Mouse (Mus musculus) limb, embryonic 13.5 days (tissue): ENCODE data around the gene 0610012G03Rik. TPM values are rescaled to one million over a fixed set of nuclear protein-coding genes. Genes with fewer than 3 reads are reported as not detected.
"Not testable (repeated sequence)": the region's sequence is repeated elsewhere in the genome, so short reads cannot be mapped to it uniquely, and the experiment has no call there.

ENCODE experiments used
- ATAC-seq: fragments of 200-750 bp; cut with Nextera tagmentation; 2 replicates; pipeline ENCODE4 v1.8.0; 2017; ENCODE audit warnings: low read depth, moderate number of reproducible peaks, moderate TSS enrichment; ENCODE audit not compliant: low FRiP score
- H3K27ac ChIP-seq: fragments of 300-500 bp; sonication (generic); 2 replicates; pipeline ENCODE4 v1.5.1; 2015; ENCODE audit warnings: inconsistent platforms, mild to moderate bottlenecking, moderate library complexity
- H3K27me3 ChIP-seq: fragments of 300-500 bp; sonication (generic); 2 replicates; pipeline ENCODE4 v1.6.1; 2015; ENCODE audit warnings: mild to moderate bottlenecking, inconsistent platforms
- H3K36me3 ChIP-seq: fragments of 300-500 bp; sonication (generic); 2 replicates; pipeline ENCODE4 v1.6.1; 2015; ENCODE audit warnings: inconsistent platforms, mild to moderate bottlenecking, moderate library complexity
- H3K4me1 ChIP-seq: fragments of 300-500 bp; sonication (generic); 2 replicates; pipeline ENCODE4 v1.6.1; 2015; ENCODE audit warnings: inconsistent platforms
- H3K4me2 ChIP-seq: fragments of 300-500 bp; sonication (generic); replicated peaks from 2 replicates; pipeline ENCODE4 v1.6.1; 2015; ENCODE audit warnings: inconsistent platforms, mild to moderate bottlenecking, moderate library complexity
- H3K4me3 ChIP-seq: fragments of 300-500 bp; sonication (generic); 2 replicates; pipeline ENCODE4 v1.5.1; 2015; ENCODE audit warnings: moderate library complexity, mild to moderate bottlenecking, inconsistent platforms
- H3K9ac ChIP-seq: fragments of 300-500 bp; sonication (generic); 2 replicates; pipeline ENCODE4 v1.6.1; 2015; ENCODE audit warnings: mild to moderate bottlenecking, inconsistent platforms
- H3K9me3 ChIP-seq: fragments of 300-500 bp; sonication (generic); 2 replicates; pipeline ENCODE4 v1.6.1; 2016; ENCODE audit warnings: inconsistent platforms
- WGBS: fragments of 180-500 bp; shearing (Covaris S2); methylation state at CpG from one replicate; pipeline ENCODE4 v1.1.7; 2015; 5-methylcytosine and 5-hydroxymethylcytosine counted together
- polyA plus RNA-seq: library from polyadenylated mRNA; unstranded; fragments of >200 nt; fragmentation: Nextera tagmentation; extraction: Ambion mirVana; gene quantifications from 2 replicates; pipeline ENCODE4 v1.2.1, GENCODE M21; 2015

The 0610012G03Rik gene
- 84.2 and 86.6 TPM in 2 replicates for polyA plus RNA-seq

DNA sequence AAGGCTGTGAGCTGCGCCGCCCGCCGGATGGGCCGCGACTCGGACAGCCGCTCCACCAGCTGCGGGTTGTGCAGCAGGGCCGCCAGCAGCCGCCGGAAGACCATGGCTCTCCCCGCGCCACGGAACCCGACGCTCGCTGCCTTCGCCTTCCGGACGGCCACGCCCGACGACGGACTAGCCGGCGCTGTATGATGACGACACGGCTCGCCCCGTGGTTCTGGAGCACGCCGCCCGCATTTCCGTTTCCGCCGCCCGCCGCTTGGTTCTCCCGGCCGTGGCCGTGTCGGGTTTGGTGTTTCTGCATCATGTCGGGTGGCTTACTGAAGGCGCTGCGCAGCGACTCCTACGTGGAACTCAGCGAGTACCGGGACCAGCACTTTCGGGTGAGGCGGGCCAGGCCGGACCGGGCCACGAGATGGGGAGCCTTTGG, at the start of gene 0610012G03Rik, which contains the start of gene Ncbp2:
Gene 0610012G03Rik (minus strand): TSS at position 150 of the 430 bp plus-strand sequence.
Gene Ncbp2 (plus strand): TSS at position 169 of the 430 bp plus-strand sequence.
- peaks cover 38% of the 10 kb centered on the region for H3K4me1 ChIP-seq
- H3K9me3 ChIP-seq = no peaks in the 10 kb centered on the region
- H3K4me2 ChIP-seq = peak within 1 kb of the TSS; percentile 90
- under 1% methylated on average over 55 of the region's 55 CpGs for WGBS
- peak within 1 kb of the TSS; percentile 96 for H3K4me3 ChIP-seq
- peak within 1 kb of the TSS; percentile 88 for H3K27ac ChIP-seq
- H3K36me3 ChIP-seq = peaks cover 37% of the 10 kb centered on the region
- peak; percentile 93 for ATAC-seq
- peak within 1 kb of the TSS; percentile 93 for H3K9ac ChIP-seq
- H3K27me3 ChIP-seq = no peaks in the 10 kb centered on the region

- H3K36me3 ChIP-seq = peaks cover 41% of the 10 kb centered on the region
Measured at GRCm38 (mm10) chr16:31996371-31996770, 48.1 kb upstream of the 0610012G03Rik start.

GRCm38 (mm10) chr16:31993946-31994345, 45.7 kb upstream of the 0610012G03Rik start:
- no peak overlapping the region for H3K27ac ChIP-seq
- no peaks in the 10 kb centered on the region for H3K9me3 ChIP-seq
- H3K4me2 ChIP-seq = no peak overlapping the region
- H3K27me3 ChIP-seq = no peaks in the 10 kb centered on the region
- ATAC-seq = no peak
- no peak overlapping the region for H3K9ac ChIP-seq
- no peaks in the 10 kb centered on the region for H3K4me1 ChIP-seq
- no peak overlapping the region for H3K4me3 ChIP-seq
- H3K36me3 ChIP-seq = peaks cover 50% of the 10 kb centered on the region

More at GRCm38 (mm10) chr16:31996371-31996770, 48.1 kb upstream of the 0610012G03Rik start:
- Histone ChIP-seq H3K4me1 (peaks cover 4% of the 10 kb centered on the region; the same call in 1 of the 2 replicates), H3K27me3 (no peaks in the 10 kb centered on the region), H3K4me2 (no peak overlapping the region), H3K27ac (no peak overlapping the region), H3K9ac (no peak overlapping the region), H3K4me3 (no peak overlapping the region), H3K9me3 (no peaks in the 10 kb centered on the region)
- no peak for ATAC-seq
- WGBS = 90% methylated on average over 5 of the region's 5 CpGs

- WGBS = 96% methylated on average over 4 of the region's 4 CpGs
- H3K27ac ChIP-seq = no peak overlapping the region
- H3K9ac ChIP-seq = no peak overlapping the region
- no peak overlapping the region for H3K4me2 ChIP-seq
- peaks cover 53% of the 10 kb centered on the region for H3K36me3 ChIP-seq
- no peak overlapping the region for H3K4me3 ChIP-seq
- ATAC-seq = no peak
- no peaks in the 10 kb centered on the region for H3K4me1 ChIP-seq
- no peaks in the 10 kb centered on the region for H3K9me3 ChIP-seq
- H3K27me3 ChIP-seq = no peaks in the 10 kb centered on the region
Measured at GRCm38 (mm10) chr16:31993195-31993594, 44.9 kb upstream of the 0610012G03Rik start.

GRCm38 (mm10) chr16:31992039-31992438, 43.7 kb upstream of the 0610012G03Rik start:
- H3K27ac ChIP-seq = no peak overlapping the region
- H3K4me2 ChIP-seq = no peak overlapping the region
- no peak for ATAC-seq
- WGBS = 60% methylated on average over 1 of the region's 1 CpGs
- H3K9me3 ChIP-seq = no peaks in the 10 kb centered on the region
- no peak overlapping the region for H3K4me3 ChIP-seq
- H3K4me1 ChIP-seq = no peaks in the 10 kb centered on the region
- H3K36me3 ChIP-seq = peaks cover 62% of the 10 kb centered on the region
- H3K27me3 ChIP-seq = no peaks in the 10 kb centered on the region
- H3K9ac ChIP-seq = no peak overlapping the region

DNA sequence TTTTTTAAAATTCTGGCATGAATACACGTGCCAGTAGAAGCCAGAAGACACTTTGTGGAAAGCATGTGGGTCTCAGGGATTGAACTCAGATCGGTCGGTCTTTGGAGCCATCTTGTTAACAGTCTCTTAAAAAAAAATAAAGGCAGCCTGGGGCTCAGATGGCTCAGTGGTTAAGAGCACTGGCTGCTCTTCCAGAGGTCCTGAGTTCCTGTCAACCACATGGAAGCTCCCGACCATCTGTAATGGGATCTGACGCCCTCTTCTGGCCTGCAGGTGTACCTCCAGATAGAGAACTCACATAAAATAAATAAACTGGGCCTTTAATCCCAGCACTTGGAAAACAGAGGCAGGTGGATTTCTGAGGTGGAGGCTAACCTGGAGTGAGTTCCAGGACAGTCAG, 32.7 kb upstream of the 0610012G03Rik start:
- Histone ChIP-seq H3K27me3 (no peaks in the 10 kb centered on the region), H3K4me1 (no peaks in the 10 kb centered on the region), H3K4me2 (no peak overlapping the region), H3K9ac (no peak overlapping the region), H3K36me3 (peaks cover 57% of the 10 kb centered on the region), H3K27ac (no peak overlapping the region), H3K9me3 (no peaks in the 10 kb centered on the region), H3K4me3 (no peak overlapping the region)
- 78% methylated on average over 5 of the region's 5 CpGs for WGBS
- no peak for ATAC-seq

GRCm38 (mm10) chr16:31979501-31979900, 31.2 kb upstream of the 0610012G03Rik start:
- Histone ChIP-seq H3K9me3 (no peaks in the 10 kb centered on the region), H3K27me3 (no peaks in the 10 kb centered on the region), H3K4me3 (no peak overlapping the region), H3K4me2 (no peak overlapping the region), H3K27ac (no peak overlapping the region), H3K36me3 (peaks cover 59% of the 10 kb centered on the region), H3K4me1 (no peaks in the 10 kb centered on the region), H3K9ac (no peak overlapping the region)
- ATAC-seq = no peak
- WGBS = 91% methylated on average over 3 of the region's 3 CpGs

DNA sequence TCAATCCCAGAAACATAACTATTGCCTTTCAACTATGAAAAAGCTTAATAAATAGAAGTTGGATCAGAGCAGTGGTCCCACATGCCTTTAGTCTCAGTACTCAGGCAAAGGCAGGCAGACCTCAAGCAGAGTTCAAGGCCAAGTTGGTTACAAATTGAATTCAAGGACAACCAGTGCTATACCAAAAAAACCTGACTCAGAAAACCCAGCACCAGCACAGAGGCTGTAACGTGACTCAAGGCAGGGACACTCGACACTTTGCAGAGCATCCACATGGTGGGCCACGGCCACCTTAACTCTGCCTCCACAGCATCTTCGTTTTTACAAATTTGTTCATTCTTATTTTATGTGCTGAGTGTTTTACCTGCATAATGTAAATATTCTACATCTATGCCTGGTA, 27.0 kb upstream of the 0610012G03Rik start:
- Histone ChIP-seq H3K27me3 (no peaks in the 10 kb centered on the region), H3K9me3 (no peaks in the 10 kb centered on the region), H3K27ac (no peak overlapping the region), H3K36me3 (peaks cover 72% of the 10 kb centered on the region), H3K9ac (no peak overlapping the region), H3K4me3 (no peak overlapping the region), H3K4me2 (no peak overlapping the region), H3K4me1 (no peaks in the 10 kb centered on the region)
- no peak for ATAC-seq
- 83% methylated on average over 4 of the region's 4 CpGs for WGBS

GRCm38 (mm10) chr16:31963224-31963623, 14.9 kb upstream of the 0610012G03Rik start:
- H3K4me1 ChIP-seq = no peaks in the 10 kb centered on the region

DNA sequence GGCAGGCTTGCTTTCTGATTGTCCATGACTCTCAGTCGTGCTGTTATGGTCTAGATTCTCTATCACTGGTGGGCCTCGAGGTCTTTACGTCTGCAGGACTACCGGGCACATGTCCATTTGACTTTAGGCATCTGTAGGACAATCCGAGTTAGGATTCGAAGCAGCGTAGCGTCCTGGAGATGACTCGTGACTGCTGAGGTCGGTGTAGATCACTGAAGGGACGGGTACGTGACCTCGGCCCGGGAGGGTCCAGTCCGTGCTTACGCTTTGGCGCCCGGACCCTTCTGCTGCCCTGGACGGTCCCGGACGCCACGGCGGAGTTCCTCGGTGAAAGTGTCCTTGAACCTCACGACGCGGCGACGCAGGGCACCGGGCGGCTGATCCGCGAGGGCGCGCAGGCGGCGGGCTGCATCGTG, 385 bp downstream of the 0610012G03Rik start:
- Histone ChIP-seq H3K4me2 (peak overlapping the region; percentile 86), H3K4me1 (peaks cover 38% of the 10 kb centered on the region), H3K9me3 (no peaks in the 10 kb centered on the region), H3K9ac (peak overlapping the region; percentile 93), H3K36me3 (peaks cover 36% of the 10 kb centered on the region), H3K4me3 (peak overlapping the region; percentile 96), H3K27me3 (no peaks in the 10 kb centered on the region), H3K27ac (peak overlapping the region; percentile 88)
- ATAC-seq = peak; percentile 63
- WGBS = under 1% methylated on average over 38 of the region's 38 CpGs

More at GRCm38 (mm10) chr16:31963224-31963623, 14.9 kb upstream of the 0610012G03Rik start:
- Histone ChIP-seq H3K4me3 (no peak overlapping the region), H3K27me3 (no peaks in the 10 kb centered on the region), H3K9me3 (no peaks in the 10 kb centered on the region), H3K4me2 (no peak overlapping the region), H3K36me3 (peaks cover 83% of the 10 kb centered on the region), H3K27ac (no peak overlapping the region), H3K9ac (no peak overlapping the region)
- no peak for ATAC-seq
- WGBS = 75% methylated on average over 7 of the region's 7 CpGs

DNA sequence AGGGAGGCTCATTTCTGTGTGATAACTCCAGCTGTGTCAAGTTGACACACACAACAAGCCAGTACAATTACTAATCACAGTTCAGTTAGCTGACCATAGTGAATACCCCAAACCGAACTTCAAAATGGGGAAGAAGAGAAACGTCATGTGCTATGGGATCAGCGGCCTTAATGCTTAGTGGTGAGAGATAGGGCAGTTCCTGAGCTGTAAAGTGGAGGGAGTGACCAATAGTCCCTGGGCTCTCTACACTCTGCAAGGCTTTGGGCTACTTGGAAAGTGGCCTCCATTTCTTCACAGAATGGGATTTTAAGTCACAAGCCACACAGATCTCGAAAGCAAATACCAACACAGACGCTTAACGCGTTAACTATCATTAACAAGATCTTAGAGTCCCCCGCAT, 961 bp downstream of the 0610012G03Rik start:
- peaks cover 38% of the 10 kb centered on the region for H3K4me1 ChIP-seq
- H3K27me3 ChIP-seq = no peaks in the 10 kb centered on the region
- no peak for ATAC-seq
- peak overlapping the region; percentile 96 for H3K4me3 ChIP-seq
- H3K36me3 ChIP-seq = peaks cover 32% of the 10 kb centered on the region
- no peaks in the 10 kb centered on the region for H3K9me3 ChIP-seq
- H3K27ac ChIP-seq = no peak overlapping the region
- peak overlapping the region; percentile 93 for H3K9ac ChIP-seq
- peak overlapping the region; percentile 86 for H3K4me2 ChIP-seq
- 36% methylated on average over 8 of the region's 8 CpGs for WGBS

GRCm38 (mm10) chr16:31945986-31946385, 2.3 kb downstream of the 0610012G03Rik start:
- not testable (repeated sequence) for H3K27me3 ChIP-seq, H3K4me3 ChIP-seq, H3K9me3 ChIP-seq, H3K27ac ChIP-seq, H3K9ac ChIP-seq, ATAC-seq
- H3K4me2 ChIP-seq = peak overlapping the region; percentile 86; the same call in 1 of the 2 replicates
- 90% methylated on average over 6 of the region's 6 CpGs for WGBS
- H3K4me1 ChIP-seq = peaks cover 38% of the 10 kb centered on the region
- H3K36me3 ChIP-seq = peaks cover 19% of the 10 kb centered on the region

- Histone ChIP-seq H3K27me3 (no peaks in the 10 kb centered on the region), H3K4me3 (no peak overlapping the region), H3K9ac (no peak overlapping the region), H3K36me3 (peaks cover 13% of the 10 kb centered on the region), H3K27ac (no peak overlapping the region), H3K4me2 (no peak overlapping the region), H3K4me1 (peaks cover 38% of the 10 kb centered on the region), H3K9me3 (no peaks in the 10 kb centered on the region)
- 87% methylated on average over 6 of the region's 6 CpGs for WGBS
- no peak for ATAC-seq
Measured at GRCm38 (mm10) chr16:31945372-31945771, 2.9 kb downstream of the 0610012G03Rik start.
